14 mouse cellular contexts compared by ENCODE assay signal in genomic region chr13:46129236-46129855, GRCm38 (mm10).
DNase-seq lines count a peak whose midpoint lies in the region.
"Had no signal": no experiment of that assay in that cellular context is flagged by ENCODE, and none has a peak within 500 bp of the region (broad histone marks: within the 10 kb centered on the region; RNA-seq: fewer than 3 reads in every experiment).

No protein-coding gene starts in this region.

- DNase-seq in layer of hippocampus, adult 11-12 months (ENCODE audit: low spot score): peak; percentile 14
- no peak for DNase-seq in layer of hippocampus, postnatal 36 days
- peak; percentile 38 to 76 for DNase-seq in left cerebral cortex, postnatal 25 days (ENCODE audit: low spot score in 2 of 2)
- DNase-seq in left cerebral cortex, adult 11 months (ENCODE audit: low spot score): no peak
- DNase-seq in right cerebral cortex, postnatal 10 days (ENCODE audit: low spot score in 2 of 2): peak; percentile 32 to 60
- DNase-seq in right cerebral cortex, postnatal 4 days: no peak
- no peak for DNase-seq in heart, adult 9 months (ENCODE audit: low spot score in 2 of 2)
- DNase-seq: adrenal gland, adult 2 months; adrenal gland, postnatal 25 days; cerebellum, adult 2 months; cerebellum, postnatal 10 days; gastrocnemius, postnatal 36 days; heart, adult 11 months; heart, postnatal 4 days had no signal

- intact Hi-C loops in left cerebral cortex, postnatal 25 days (cut with DNase I): no loop called here

Comparison
In these comparisons a context has a peak if more than half of its experiments do, and no peak if none do; other contexts are left out.
1. DNase-seq: peak in layer of hippocampus, adult 11-12 months (single experiment), left cerebral cortex, postnatal 25 days (2 of 2) and right cerebral cortex, postnatal 10 days (2 of 2); none in layer of hippocampus, postnatal 36 days (0 of 2), left cerebral cortex, adult 11 months (single experiment), right cerebral cortex, postnatal 4 days (single experiment) and heart, adult 9 months (0 of 2).